Mouse (Mus musculus) right cerebral cortex, adult 2 months (tissue): ENCODE results near the gene Gm5938.

ENCODE experiments used
- DNase-seq, 2 experiments: peaks; one replicate each; pipeline ENCODE4 v3.0.0; 2021 to 2022; ENCODE audit warnings: low spot score in 2 of 2

The Gm5938 gene

GRCm38 (mm10) chrX:78125167-78125566 is at the start of gene Gm5938:
Gene Gm5938 (plus strand): TSS chrX:78125467.
- DNase-seq, result no peak

GRCm38 (mm10) chrX:78091274-78091673 is 34.0 kb upstream of the Gm5938 start, which contains the start of gene Obp1a:
Gene Obp1a (minus strand): TSS chrX:78091374.
- DNase-seq, result no peak
